Mouse (Mus musculus) ES-E14 (cell line): ENCODE measurements around the gene Igf2r. TPM values are rescaled to one million over a fixed set of nuclear protein-coding genes. Genes with fewer than 3 reads are reported as not detected.

Experiments used
- DNase-seq: peaks from one replicate; pipeline ENCODE4 v3.0.0-alpha.2; 2013; ENCODE audit warnings: low read depth, low spot score
- H3K27ac ChIP-seq: 2 replicates; pipeline ENCODE4 v1.5.1; 2012; ENCODE audit warnings: low read depth, mild to moderate bottlenecking, low read length, moderate library complexity, mixed read lengths; ENCODE audit not compliant: poor library complexity, insufficient read depth, severe bottlenecking
- H3K36me3 ChIP-seq: 2 replicates; pipeline ENCODE4 v1.6.1; 2012; ENCODE audit warnings: mild to moderate bottlenecking, low read length, moderate library complexity, mixed read lengths; ENCODE audit not compliant: control insufficient read depth, poor library complexity, insufficient read depth, severe bottlenecking
- H3K4me1 ChIP-seq, 2 experiments: fragments of 150-350 bp in 1 of 2; sonication (generic) in 1 of 2; 2 replicates each; pipeline ENCODE4 v1.6.1; 2012; ENCODE audit warnings: low read length in 2 of 2, mild to moderate bottlenecking in 1 of 2, mixed read lengths in 1 of 2; ENCODE audit not compliant: control insufficient read depth in 2 of 2, insufficient read depth in 2 of 2, poor library complexity in 1 of 2
- H3K4me3 ChIP-seq, 2 experiments: fragments of 150-350 bp in 1 of 2; sonication (generic) in 1 of 2; 2 replicates each; pipeline ENCODE4 v1.5.1; 2012; ENCODE audit warnings: low read length in 2 of 2, low read depth in 1 of 2, mild to moderate bottlenecking in 1 of 2, mixed read lengths in 1 of 2; ENCODE audit not compliant: insufficient read depth in 1 of 2, poor library complexity in 1 of 2, severe bottlenecking in 1 of 2
- H3K9ac ChIP-seq: 2 replicates; pipeline ENCODE4 v1.6.1; 2012; ENCODE audit warnings: low read depth, mild to moderate bottlenecking, low read length, mixed read lengths; ENCODE audit not compliant: poor library complexity, insufficient read depth, severe bottlenecking
- H3K9me3 ChIP-seq: fragments of 150-350 bp; sonication (generic); 2 replicates; pipeline ENCODE4 v1.6.1; 2012; ENCODE audit warnings: low read depth, mild to moderate bottlenecking, low read length; ENCODE audit not compliant: control insufficient read depth, insufficient read depth
- CHD2 ChIP-seq: IDR thresholded peaks from 2 replicates; pipeline ENCODE4 v1.6.1; 2014; ENCODE audit warnings: mild to moderate bottlenecking, low read depth, low read length, inconsistent platforms
- HCFC1 ChIP-seq: IDR thresholded peaks from 2 replicates; pipeline ENCODE4 v1.6.1; 2012; ENCODE audit warnings: low read length, inconsistent platforms, borderline replicate concordance; ENCODE audit not compliant: insufficient read depth
- MAFK ChIP-seq: IDR thresholded peaks from 2 replicates; pipeline ENCODE4 v1.6.1; 2014; ENCODE audit warnings: mild to moderate bottlenecking, low read depth, low read length, inconsistent platforms; ENCODE audit not compliant: insufficient read depth
- ZC3H11A ChIP-seq: IDR thresholded peaks from 2 replicates; pipeline ENCODE4 v1.6.1; 2012; ENCODE audit warnings: low read depth, mild to moderate bottlenecking, inconsistent platforms, low read length, borderline replicate concordance
- ZNF384 ChIP-seq: IDR thresholded peaks from 2 replicates; pipeline ENCODE4 v1.6.1; 2012; ENCODE audit warnings: low read depth, low read length, inconsistent platforms
- in situ Hi-C, 2 experiments: fragments of 600-800 bp; cut with MboI; formaldehyde crosslinking; loops; one replicate each; pipeline ENCODE4 v1.15.1; 2025; ENCODE audit warnings: low sequenced_read_pairs in 2 of 2, inconsistent platforms in 1 of 2; ENCODE audit not compliant: unreplicated experiment in 2 of 2
- total RNA-seq: library from RNA; depleted of rRNA; stranded (reverse); fragments of 300-350 nt; gene quantifications from 2 replicates; pipeline ENCODE4 v1.2.3, GENCODE M21; 2012

Gene Igf2r
- total RNA-seq, 1 experiment, result 91.9 TPM

DNA sequence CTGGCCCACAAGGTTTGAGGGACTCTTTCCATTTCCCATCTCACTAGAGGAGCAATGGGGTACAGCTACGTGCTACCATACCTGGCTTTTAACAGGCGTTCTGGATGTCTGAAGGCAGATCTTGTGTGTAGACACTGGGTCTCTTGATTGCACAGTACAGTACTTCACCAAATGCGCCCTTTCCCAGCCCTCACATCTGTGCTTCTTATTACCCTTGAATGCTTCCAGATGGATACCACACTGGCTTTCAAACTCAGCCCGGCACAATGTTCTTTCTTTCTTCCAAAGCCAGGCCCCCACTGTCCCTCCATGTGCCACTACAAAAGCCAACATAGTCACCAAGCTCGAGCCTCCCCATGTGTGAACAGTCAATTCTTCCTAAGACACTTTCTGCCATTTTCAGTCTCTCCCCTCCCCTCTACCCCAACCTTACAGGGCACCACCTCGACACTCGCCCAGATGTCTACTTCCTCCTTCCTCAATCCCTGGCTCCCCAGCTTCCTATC is 97.1 kb downstream of the Igf2r start:
- Histone ChIP-seq H3K36me3 (no peaks in the 10 kb centered on the region), H3K27ac (no peak overlapping the region; the same call in 1 of the 2 replicates), H3K4me3 (no peak overlapping the region), H3K9ac (no peak overlapping the region), H3K4me1 (no peaks in the 10 kb centered on the region), H3K9me3 (no peaks in the 10 kb centered on the region)
- TF ChIP-seq ZC3H11A (no peak), CHD2 (no peak), MAFK (no peak), HCFC1 (no peak), ZNF384 (no peak)
- in situ Hi-C loops, result no loop called here
- no peak for DNase-seq

DNA sequence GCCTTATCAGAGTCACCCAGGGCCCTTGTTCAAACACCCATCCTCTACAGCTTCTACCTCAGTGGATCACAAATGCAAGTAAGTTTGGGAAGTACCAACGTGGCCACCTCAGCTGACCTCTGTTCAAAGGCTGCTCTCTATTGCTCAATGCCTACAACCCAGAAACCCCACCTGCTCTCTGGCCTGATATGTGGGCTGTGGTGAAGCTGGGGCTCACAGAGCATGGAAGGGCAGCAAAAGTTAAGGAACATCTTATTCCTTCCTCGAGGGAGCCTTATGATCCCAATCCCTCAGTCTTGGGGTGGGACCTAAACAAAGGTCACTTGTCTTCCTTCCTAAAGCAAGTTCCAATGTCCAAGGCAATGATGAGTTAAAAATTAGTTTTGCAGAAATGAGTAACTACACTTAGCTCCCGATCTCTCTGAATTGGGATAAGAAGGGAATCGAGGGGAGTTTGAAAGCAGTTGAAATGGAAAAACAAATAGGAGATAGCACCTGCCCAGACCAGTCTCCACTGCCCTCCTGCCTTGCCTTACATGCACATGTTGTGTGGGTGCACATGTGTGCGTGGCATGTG is 98.3 kb downstream of the Igf2r start:
- no peaks in the 10 kb centered on the region for H3K9me3 ChIP-seq
- in situ Hi-C loops, result no loop called here
- DNase-seq, result no peak
- no peak for TF ChIP-seq ZNF384
- TF ChIP-seq CHD2, result no peak
- TF ChIP-seq MAFK, result no peak
- no peak for TF ChIP-seq ZC3H11A
- no peak for TF ChIP-seq HCFC1
- no peaks in the 10 kb centered on the region for H3K36me3 ChIP-seq
- H3K4me3 ChIP-seq, result no peak overlapping the region
- no peak overlapping the region for H3K27ac ChIP-seq
- no peak overlapping the region for H3K9ac ChIP-seq
- H3K4me1 ChIP-seq, result no peaks in the 10 kb centered on the region

GRCm38 (mm10) chr17:12669363-12669679 is 100.1 kb downstream of the Igf2r start:
- in situ Hi-C loops, result no loop called here
- DNase-seq, result no peak

GRCm38 (mm10) chr17:12668478-12669362 is 100.7 kb downstream of the Igf2r start:
- no peaks in the 10 kb centered on the region for H3K9me3 ChIP-seq
- in situ Hi-C loops, result no loop called here
- no peak overlapping the region for H3K9ac ChIP-seq
- no peaks in the 10 kb centered on the region for H3K4me1 ChIP-seq
- no peak for DNase-seq
- H3K36me3 ChIP-seq, result no peaks in the 10 kb centered on the region
- no peak overlapping the region for H3K27ac ChIP-seq
- no peak overlapping the region for H3K4me3 ChIP-seq
- TF ChIP-seq HCFC1 (no peak), MAFK (no peak), CHD2 (no peak), ZC3H11A (no peak)

More at GRCm38 (mm10) chr17:12669363-12669679, 100.1 kb downstream of the Igf2r start:
- no peak for TF ChIP-seq MAFK
- Histone ChIP-seq H3K4me3 (no peak overlapping the region), H3K36me3 (no peaks in the 10 kb centered on the region), H3K27ac (no peak overlapping the region), H3K4me1 (no peaks in the 10 kb centered on the region), H3K9me3 (no peaks in the 10 kb centered on the region), H3K9ac (no peak overlapping the region)
